Mouse (Mus musculus) left cerebral cortex, adult 2 months (tissue): ENCODE measurements at regions not wholly inside any gene's neighbourhood (a gene's known extent, or its start where the extent isn't known, plus 50 kb on each side); places are given as distances from the start of the nearest gene placed in this dataset.
"Not testable (repeated sequence)": the region's sequence is repeated elsewhere in the genome, so short reads cannot be mapped to it uniquely, and the experiment has no call there.

ENCODE experiments used
- DNase-seq, 2 experiments: peaks; one replicate each; pipeline ENCODE4 v3.0.0; 2021 to 2022; ENCODE audit warnings: low spot score in 2 of 2, mixed read lengths in 1 of 2; ENCODE audit errors: extremely low spot score in 1 of 2
- H3K27ac ChIP-seq: fragments of 200-600 bp; 2 replicates; pipeline ENCODE4 v1.8.1; 2022
- H3K4me3 ChIP-seq: fragments of 200-600 bp; 2 replicates; pipeline ENCODE4 v1.8.1; 2022
- CTCF ChIP-seq: fragments of 200-600 bp; IDR thresholded peaks from 2 replicates; pipeline ENCODE4 v1.8.1; 2022; ENCODE audit warnings: antibody characterized with exemption, mild to moderate bottlenecking, moderate library complexity
- intact Hi-C: fragments of 180-260 bp; cut with DNase I; formaldehyde crosslinking; loops from one replicate; pipeline ENCODE4 v1.15.1; 2025

DNA sequence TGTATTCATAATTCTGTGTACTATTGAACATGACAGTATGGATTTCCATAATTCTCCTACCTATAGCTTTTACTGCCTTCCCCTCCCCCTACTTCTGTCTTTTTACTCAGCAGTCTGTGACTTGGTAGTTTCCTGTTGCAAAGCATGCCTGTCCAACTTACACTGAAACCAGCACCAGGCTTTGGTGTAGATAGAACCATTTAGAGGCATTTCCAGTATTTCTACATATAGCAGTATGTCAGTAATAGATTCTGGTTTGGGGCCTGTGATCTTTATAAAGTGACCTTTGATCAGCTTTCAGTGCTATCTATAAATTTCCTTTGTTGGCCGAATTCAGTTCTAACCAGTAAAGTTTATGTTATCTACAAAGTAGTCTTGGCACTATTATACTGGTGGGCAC is 54.8 kb upstream of the Tnfrsf8 start:
- no peak overlapping the region for H3K27ac ChIP-seq
- DNase-seq, result no peak
- TF ChIP-seq CTCF, result no peak
- no peak overlapping the region for H3K4me3 ChIP-seq
- intact Hi-C loops, result no loop called here

DNA sequence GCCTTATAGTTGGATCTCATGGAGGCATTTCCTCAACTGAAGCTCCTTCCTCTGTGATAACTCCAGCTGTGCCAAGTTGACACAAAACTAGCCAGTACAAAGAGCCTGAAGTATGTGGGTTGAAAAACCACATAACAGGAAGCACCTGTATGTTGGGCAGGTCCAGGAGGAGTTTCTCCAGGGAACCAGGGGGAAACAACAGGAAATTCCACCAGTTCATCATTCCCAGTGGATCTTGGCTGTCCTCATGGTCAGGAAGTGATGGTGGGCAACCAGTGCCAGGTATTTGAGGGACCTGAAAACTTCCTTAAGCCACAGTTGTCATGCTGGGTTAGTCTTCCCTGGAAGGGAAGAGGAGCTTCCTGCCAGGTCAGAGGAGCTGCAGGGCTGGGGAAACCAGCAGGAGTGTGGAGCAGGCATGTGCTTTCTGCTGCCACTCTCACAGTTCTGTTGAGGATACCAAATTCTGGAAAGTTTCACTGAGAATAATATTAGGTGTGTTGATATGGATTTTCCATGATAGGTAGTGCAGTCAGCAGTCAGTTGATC is 52.4 kb upstream of the Tnfrsf8 start:
- no peak for DNase-seq
- Histone ChIP-seq H3K4me3 (no peak overlapping the region), H3K27ac (no peak overlapping the region)
- intact Hi-C loops, result no loop called here
- TF ChIP-seq CTCF, result no peak

DNA sequence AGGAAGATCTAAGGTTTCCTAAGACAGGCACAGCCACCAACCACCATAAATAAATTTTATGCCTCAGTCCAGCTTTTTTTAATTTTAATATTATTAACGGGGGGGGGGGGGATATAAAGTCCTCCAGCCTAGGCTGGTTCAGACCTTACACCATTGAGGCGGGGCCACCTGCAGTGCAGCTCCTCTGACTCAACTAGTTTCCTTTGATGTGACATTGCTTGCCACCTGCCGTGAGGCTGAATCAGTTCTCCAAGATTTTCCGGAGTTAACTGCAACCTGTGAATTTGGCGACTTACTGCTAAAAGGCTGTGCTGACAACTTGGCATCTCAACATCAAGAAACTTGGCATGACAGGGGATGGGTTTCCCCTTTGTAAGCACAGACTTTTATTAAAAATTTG is 51.3 kb upstream of the Tnfrsf8 start:
- intact Hi-C loops, result no loop called here
- TF ChIP-seq CTCF, result no peak

DNA sequence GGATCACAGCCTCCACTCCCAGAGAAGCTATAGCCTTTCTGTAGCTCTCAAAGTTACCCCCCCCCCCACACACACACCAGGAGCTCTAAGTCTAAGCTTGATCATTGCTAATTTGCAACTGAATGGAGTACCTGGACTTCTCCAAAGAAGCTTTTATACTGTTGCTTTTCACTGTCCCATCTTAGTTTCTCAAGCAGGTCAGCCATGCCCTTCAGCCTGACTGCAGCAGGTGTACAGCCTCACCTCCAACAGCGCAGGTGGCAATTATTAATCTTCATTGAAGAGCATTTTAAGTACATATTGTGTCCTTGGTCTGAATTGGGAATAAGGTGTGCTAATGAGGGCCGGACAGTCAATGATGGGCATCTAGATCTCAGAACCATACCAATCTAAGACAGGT is 50.8 kb upstream of the Tnfrsf8 start:
- H3K27ac ChIP-seq, DNase-seq, H3K4me3 ChIP-seq, intact Hi-C loops: not testable (repeated sequence)

More for the DNA sequence above, 51.3 kb upstream of the Tnfrsf8 start:
- DNase-seq, result no peak
- H3K27ac ChIP-seq, result no peak overlapping the region
- H3K4me3 ChIP-seq, result no peak overlapping the region
